Mouse (Mus musculus) mouse embryonic stem cell (cell line): ENCODE data around the gene Trim38.
"Not testable (repeated sequence)": the region's sequence is repeated elsewhere in the genome, so short reads cannot be mapped to it uniquely, and the experiment has no call there.

Experiments used
- in situ Hi-C, 2 experiments: fragments of 300-500 bp; cut with MboI; formaldehyde crosslinking; loops; 1 replicate in 1 of 2; 3 replicates in 1 of 2; pipeline ENCODE4 v1.14.3; 2019 to 2020; ENCODE audit warnings: low sequenced_read_pairs in 2 of 2, low pct_unique_long_range_greater_than_20kb in 1 of 2, mixed read lengths in 1 of 2; ENCODE audit not compliant: unreplicated experiment in 1 of 2

The Trim38 gene

GRCm38 (mm10) chr13:23757211-23757773 lies 12.4 kb upstream of the Trim38 start:
- in situ Hi-C loops: no loop called here

GRCm38 (mm10) chr13:23757921-23758320 lies 11.8 kb upstream of the Trim38 start:
- in situ Hi-C loops: no loop called here

- in situ Hi-C loops: no loop called here
Measured at GRCm38 (mm10) chr13:23759251-23759771, 10.4 kb upstream of the Trim38 start.

GRCm38 (mm10) chr13:23759916-23760239 lies 9.8 kb upstream of the Trim38 start:
- in situ Hi-C loops: no loop called here

GRCm38 (mm10) chr13:23760240-23760971 lies 9.3 kb upstream of the Trim38 start:
- in situ Hi-C loops: no loop called here

GRCm38 (mm10) chr13:23760972-23761864 lies 8.5 kb upstream of the Trim38 start, which contains the start of gene Hist1h4a:
Hist1h4a (minus strand) TSS chr13:23761230.
- in situ Hi-C loops: no loop called here

GRCm38 (mm10) chr13:23761871-23762821 lies 7.6 kb upstream of the Trim38 start, which contains the start of gene Hist1h3a:
Hist1h3a (minus strand) TSS chr13:23762386.
- in situ Hi-C loops: not testable (repeated sequence)

- in situ Hi-C loops: no loop called here
Measured at GRCm38 (mm10) chr13:23763242-23763585, 6.5 kb upstream of the Trim38 start.

GRCm38 (mm10) chr13:23763586-23764323 lies 6.0 kb upstream of the Trim38 start, which contains the start of gene Hist1h1a:
Hist1h1a (plus strand) TSS chr13:23763666.
- in situ Hi-C loops: no loop called here

- in situ Hi-C loops: no loop called here
Measured at GRCm38 (mm10) chr13:23764324-23765171, 5.2 kb upstream of the Trim38 start.

- in situ Hi-C loops: no loop called here
Measured at GRCm38 (mm10) chr13:23765172-23765513, 4.6 kb upstream of the Trim38 start.

GRCm38 (mm10) chr13:23766772-23767171 lies 2.9 kb upstream of the Trim38 start:
- in situ Hi-C loops: no loop called here

- in situ Hi-C loops: no loop called here
Measured at GRCm38 (mm10) chr13:23768834-23769397, 797 bp upstream of the Trim38 start.

- in situ Hi-C loops: no loop called here
Measured at GRCm38 (mm10) chr13:23772561-23773313, 3.0 kb downstream of the Trim38 start.

- in situ Hi-C loops: no loop called here
Measured at GRCm38 (mm10) chr13:23778339-23778738, 8.6 kb downstream of the Trim38 start.

- in situ Hi-C loops: no loop called here
Measured at GRCm38 (mm10) chr13:23779025-23779424, 9.3 kb downstream of the Trim38 start.
